Mouse (Mus musculus) E14TG2a.4 (cell line): ENCODE results near the gene Baz1a.

ENCODE experiments used
- H3K27me3 ChIP-seq: 2 replicates; pipeline ENCODE4 v1.6.1; 2014; ENCODE audit warnings: low read length, control low read depth; ENCODE audit not compliant: insufficient read depth
- H3K36me3 ChIP-seq: 2 replicates; pipeline ENCODE4 v1.6.1; 2014; ENCODE audit warnings: low read length, control low read depth; ENCODE audit not compliant: insufficient read depth
- H3K4me1 ChIP-seq: replicated peaks from 2 replicates; pipeline ENCODE4 v1.6.1; 2014; ENCODE audit warnings: low read depth, low read length, control low read depth
- H3K4me3 ChIP-seq: replicated peaks from 2 replicates; pipeline ENCODE4 v1.5.1; 2014; ENCODE audit warnings: mild to moderate bottlenecking, low read length
- H3K9me3 ChIP-seq: 2 replicates; pipeline ENCODE4 v1.6.1; 2014; ENCODE audit warnings: low read length, control low read depth
- CTCF ChIP-seq: conservative IDR thresholded peaks from 2 replicates; pipeline ENCODE4 v1.5.1; 2014; ENCODE audit warnings: low read length
- NANOG ChIP-seq: IDR thresholded peaks from 2 replicates; pipeline ENCODE4 v1.6.1; 2014; ENCODE audit warnings: borderline replicate concordance, low read length, mixed read lengths
- POU5F1 ChIP-seq: IDR thresholded peaks from 2 replicates; pipeline ENCODE4 v1.6.1; 2014; ENCODE audit warnings: low read length, borderline replicate concordance

Baz1a gene

DNA sequence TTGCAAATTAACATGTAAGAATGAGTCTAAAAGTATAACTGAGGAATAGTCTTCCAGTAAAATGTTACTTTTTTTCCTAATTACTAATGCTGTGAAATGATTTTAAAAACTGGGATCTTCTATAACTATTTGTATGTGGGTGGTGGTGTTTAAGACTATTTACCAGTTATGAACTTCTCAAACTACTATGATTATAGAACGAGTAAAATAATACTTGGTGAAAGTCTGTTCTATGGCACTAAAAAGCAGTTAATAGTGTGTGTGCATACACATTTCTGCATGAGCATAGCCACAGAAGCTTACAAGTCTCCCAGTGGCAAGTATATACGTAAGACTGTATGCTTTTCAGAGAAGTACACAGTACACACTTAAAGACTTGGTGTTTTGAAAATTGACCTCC is 27.0 kb downstream of the Baz1a start:
- H3K4me3 ChIP-seq = no peak overlapping the region
- no peaks in the 10 kb centered on the region for H3K9me3 ChIP-seq
- TF ChIP-seq NANOG (no peak), POU5F1 (no peak), CTCF (no peak)
- peaks cover 16% of the 10 kb centered on the region for H3K4me1 ChIP-seq
- H3K27me3 ChIP-seq = peaks cover 48% of the 10 kb centered on the region
- H3K36me3 ChIP-seq = no peaks in the 10 kb centered on the region

- Histone ChIP-seq H3K4me1 (peaks cover 25% of the 10 kb centered on the region), H3K9me3 (no peaks in the 10 kb centered on the region), H3K27me3 (peaks cover 48% of the 10 kb centered on the region), H3K4me3 (peak within 1 kb of the TSS; percentile 87), H3K36me3 (no peaks in the 10 kb centered on the region)
- TF ChIP-seq POU5F1 (no peak), NANOG (no peak), CTCF (no peak)
These were observed 28.0 kb downstream of the Baz1a start, which contains the start of gene Gm20403 for GRCm38 (mm10) chr12:54986052-54986717. Gene Gm20403 (minus strand): TSS chr12:54986529.

GRCm38 (mm10) chr12:54985257-54986051 is 28.7 kb downstream of the Baz1a start:
- H3K27me3 ChIP-seq = peaks cover 48% of the 10 kb centered on the region
- no peaks in the 10 kb centered on the region for H3K36me3 ChIP-seq
- H3K4me3 ChIP-seq = peak overlapping the region; percentile 87
- peaks cover 30% of the 10 kb centered on the region for H3K4me1 ChIP-seq
- H3K9me3 ChIP-seq = no peaks in the 10 kb centered on the region
- TF ChIP-seq NANOG = no peak
- TF ChIP-seq CTCF = no peak
- TF ChIP-seq POU5F1 = no peak

DNA sequence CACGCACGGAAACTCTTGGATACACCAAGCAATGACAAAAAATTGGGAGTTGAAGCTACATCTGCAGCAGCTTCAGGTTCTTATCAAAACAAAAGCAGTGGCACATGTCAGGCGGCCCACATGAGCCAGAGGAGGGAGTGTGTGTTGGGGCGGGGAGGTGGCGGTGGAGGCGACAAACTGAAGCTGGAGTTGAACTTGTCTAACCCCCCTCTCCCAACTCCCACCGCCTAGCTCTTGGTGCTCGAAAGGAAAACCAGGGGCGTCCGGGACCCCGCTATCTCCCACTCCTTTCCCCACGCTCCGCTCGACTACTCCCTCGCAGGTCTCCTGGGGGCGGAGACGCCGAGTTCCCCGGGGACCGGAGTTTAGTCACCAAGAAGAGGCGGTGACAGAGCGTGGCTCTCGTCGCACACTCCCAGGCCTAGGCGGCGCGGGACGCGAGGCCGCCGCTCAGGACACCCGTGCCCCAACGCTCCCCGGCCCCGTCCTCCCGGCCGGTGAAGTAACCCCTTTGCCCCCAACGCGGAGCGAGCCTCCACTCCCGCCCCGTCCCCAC is 29.4 kb downstream of the Baz1a start:
- Histone ChIP-seq H3K27me3 (peaks cover 48% of the 10 kb centered on the region), H3K36me3 (no peaks in the 10 kb centered on the region), H3K4me3 (peak overlapping the region; percentile 87), H3K4me1 (peaks cover 33% of the 10 kb centered on the region), H3K9me3 (no peaks in the 10 kb centered on the region)
- TF ChIP-seq NANOG (no peak), POU5F1 (no peak), CTCF (no peak)

DNA sequence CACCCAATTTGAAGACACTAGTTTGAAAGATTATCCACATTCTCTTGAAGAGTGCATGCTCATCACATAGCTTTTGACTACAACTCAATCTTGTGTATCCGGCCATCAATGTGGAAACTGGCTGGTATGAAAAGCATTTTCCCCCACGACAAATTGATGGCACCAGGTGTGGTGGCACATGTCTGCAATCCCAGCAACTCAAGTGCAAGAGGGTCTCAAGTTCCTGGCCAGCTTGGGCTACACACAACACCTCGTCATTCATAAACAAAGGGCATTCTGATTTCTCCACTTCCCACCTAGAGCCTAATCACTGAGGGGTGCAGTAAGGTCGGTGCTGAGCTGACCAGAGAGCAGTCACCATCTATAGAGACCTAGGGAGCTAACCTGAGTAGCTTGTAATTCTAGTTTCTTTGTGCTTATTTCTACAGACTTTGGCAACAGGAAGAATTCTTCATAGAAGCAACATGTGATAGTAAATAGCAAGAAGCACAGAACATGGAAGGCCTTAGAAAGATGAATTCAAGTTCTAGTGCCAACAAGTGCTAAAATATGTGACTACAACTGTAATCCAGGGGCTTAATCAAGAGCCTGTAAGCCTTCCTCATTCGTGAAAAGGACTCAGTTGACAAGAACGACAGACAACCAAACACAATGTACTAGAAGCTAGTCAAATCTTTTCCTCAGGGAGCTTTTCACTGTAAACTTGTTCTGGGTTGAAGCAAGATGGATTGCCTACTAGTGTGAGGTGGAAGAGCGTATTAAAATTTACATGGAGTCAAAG is 31.0 kb downstream of the Baz1a start:
- TF ChIP-seq CTCF = no peak
- Histone ChIP-seq H3K36me3 (no peaks in the 10 kb centered on the region), H3K4me3 (no peak overlapping the region), H3K9me3 (no peaks in the 10 kb centered on the region), H3K4me1 (peaks cover 30% of the 10 kb centered on the region), H3K27me3 (peaks cover 39% of the 10 kb centered on the region)

DNA sequence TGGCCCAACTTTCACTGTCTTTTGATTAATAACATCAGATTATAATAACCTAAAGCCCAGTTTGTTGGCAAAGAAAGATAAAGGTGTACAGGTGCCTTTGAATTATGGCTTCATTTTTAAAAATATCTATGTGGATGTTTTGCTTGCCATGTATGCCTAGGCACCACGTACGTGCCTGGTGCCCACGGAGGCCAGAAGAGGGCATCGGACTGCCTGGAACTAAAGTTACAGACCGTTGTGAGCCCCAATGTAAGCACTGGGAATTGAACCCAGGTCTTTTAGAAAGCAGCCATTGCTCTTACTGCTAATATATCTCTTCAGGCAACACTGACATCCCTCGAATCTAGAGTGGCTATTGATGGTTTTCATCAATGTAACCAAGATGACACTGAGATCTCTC is 32.2 kb downstream of the Baz1a start:
- no peak overlapping the region for H3K4me3 ChIP-seq
- H3K36me3 ChIP-seq = no peaks in the 10 kb centered on the region
- no peaks in the 10 kb centered on the region for H3K9me3 ChIP-seq
- TF ChIP-seq POU5F1 (no peak), CTCF (no peak), NANOG (no peak)
- H3K27me3 ChIP-seq = peaks cover 32% of the 10 kb centered on the region
- peaks cover 30% of the 10 kb centered on the region for H3K4me1 ChIP-seq

DNA sequence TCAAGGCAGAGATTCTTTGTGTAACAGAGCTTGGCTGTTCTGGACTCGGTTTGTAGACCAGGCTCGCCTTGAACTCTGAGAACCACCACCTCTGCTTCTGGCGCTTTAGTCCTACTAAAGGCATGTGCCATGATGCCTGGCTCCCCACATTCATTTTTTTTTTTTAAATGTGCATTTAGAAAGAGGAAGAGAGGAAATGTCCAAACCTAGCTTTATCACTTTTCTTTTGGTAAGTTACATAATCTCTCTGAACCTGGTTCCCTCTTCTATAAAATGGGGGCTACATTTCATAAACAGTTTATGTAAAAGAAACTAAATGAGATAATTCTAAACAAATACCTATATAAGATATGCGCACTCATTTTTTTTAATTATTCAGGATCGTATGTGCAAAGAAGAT is 33.2 kb downstream of the Baz1a start:
- H3K9me3 ChIP-seq = no peaks in the 10 kb centered on the region
- H3K4me1 ChIP-seq = peaks cover 26% of the 10 kb centered on the region
- H3K4me3 ChIP-seq = no peak overlapping the region
- TF ChIP-seq NANOG = no peak
- TF ChIP-seq POU5F1 = no peak
- TF ChIP-seq CTCF = no peak
- H3K36me3 ChIP-seq = no peaks in the 10 kb centered on the region
- peaks cover 27% of the 10 kb centered on the region for H3K27me3 ChIP-seq

DNA sequence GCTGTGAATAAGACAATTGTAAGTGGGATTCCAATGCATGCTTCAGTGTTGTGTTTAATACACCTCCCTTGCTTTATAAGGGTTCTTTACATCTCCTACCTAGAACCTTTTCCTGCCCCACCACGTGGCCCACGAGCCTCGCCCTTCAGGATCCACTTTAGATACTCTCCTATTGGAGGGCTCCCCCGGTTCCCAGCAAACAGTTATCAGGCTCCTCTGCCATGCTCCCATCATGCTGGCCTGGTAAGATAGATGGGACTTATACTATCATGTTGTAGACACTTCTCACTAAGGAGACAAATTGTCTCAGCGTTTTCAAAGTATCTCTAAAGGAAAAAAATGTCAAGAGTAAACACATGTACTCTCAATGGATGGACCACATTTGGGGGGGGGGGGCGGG is 33.6 kb downstream of the Baz1a start:
- Histone ChIP-seq H3K4me1 (peaks cover 26% of the 10 kb centered on the region), H3K36me3 (no peaks in the 10 kb centered on the region), H3K9me3 (no peaks in the 10 kb centered on the region), H3K27me3 (peaks cover 25% of the 10 kb centered on the region), H3K4me3 (no peak overlapping the region)
- TF ChIP-seq NANOG (no peak), POU5F1 (no peak), CTCF (no peak)
